Mouse (Mus musculus) skeletal muscle tissue, postnatal 0 days (tissue): ENCODE results near the gene Samt1. TPM values are rescaled to one million over a fixed set of nuclear protein-coding genes. Genes with fewer than 3 reads are reported as not detected.

Experiments
- polyA plus RNA-seq: library from polyadenylated mRNA; unstranded; fragments of >200 nt; fragmentation: Nextera tagmentation; extraction: Ambion mirVana; gene quantifications from 2 replicates; pipeline ENCODE4 v1.2.1, GENCODE M21; 2015

The Samt1 gene
- not detected in 2 replicates for polyA plus RNA-seq

GRCm38 (mm10) chrX:154012540-154012939, at the start of gene Samt1:
Gene Samt1, minus strand, starts transcription at chrX:154012640.

GRCm38 (mm10) chrX:154054939-154055338, 42.5 kb upstream of the Samt1 start, which contains the start of gene Gm10057:
Gene Gm10057, minus strand, starts transcription at chrX:154055039.

GRCm38 (mm10) chrX:154033727-154034126, 21.3 kb upstream of the Samt1 start, which contains the start of gene 4921511M17Rik:
Gene 4921511M17Rik, minus strand, starts transcription at chrX:154033827.

Other genes starting within 250 kb of the Samt1 start
- gene Spin2c, start 180.4 kb downstream of the Samt1 start, polyA plus RNA-seq, result 2.0 and 2.1 TPM in 2 replicates
- not detected in 2 replicates for gene 4921511M17Rik, start 21.2 kb upstream of the Samt1 start, polyA plus RNA-seq
- gene Gm10057, start 42.4 kb upstream of the Samt1 start, polyA plus RNA-seq, result not detected in 2 replicates
- gene Gm15140, start 108.0 kb upstream of the Samt1 start, polyA plus RNA-seq, result not detected in 2 replicates